Mouse (Mus musculus): ENCODE data around the gene Bhlhb9. TPM values are rescaled to one million over a fixed set of nuclear protein-coding genes. Genes with fewer than 3 reads are reported as not detected.

Bhlhb9 gene
- polyA plus RNA-seq (2012; rRNA removed; ENCODE audit: low replicate concordance), result 2.3 and 8.1 TPM in 2 replicates

GRCm38 (mm10) chrX:135797212-135797644 lies at the start of gene Bhlhb9:
TSS of gene Bhlhb9 (plus strand) at chrX:135797594.

GRCm38 (mm10) chrX:135838521-135839360 lies 41.3 kb downstream of the Bhlhb9 start, which contains the start of gene Gprasp2:
TSS of gene Gprasp2 (plus strand) at chrX:135839034.

Other genes starting within 250 kb of the Bhlhb9 start
- not detected in 2 replicates for gene Nxf7, start 198.8 kb upstream of the Bhlhb9 start, polyA plus RNA-seq (2012; rRNA removed; ENCODE audit: low replicate concordance)
- not detected in 2 replicates for gene Prame, start 169.9 kb upstream of the Bhlhb9 start, polyA plus RNA-seq (2012; rRNA removed; ENCODE audit: low replicate concordance)
- not detected in 2 replicates for gene Tcp11x2, start 103.8 kb upstream of the Bhlhb9 start, polyA plus RNA-seq (2012; rRNA removed; ENCODE audit: low replicate concordance)
- gene Tmsb15a, start 72.3 kb upstream of the Bhlhb9 start, polyA plus RNA-seq (2012; rRNA removed; ENCODE audit: low replicate concordance), result not detected in 2 replicates
- gene Armcx5, start 54.9 kb upstream of the Bhlhb9 start, polyA plus RNA-seq (2012; rRNA removed; ENCODE audit: low replicate concordance), result 2.1 and 2.5 TPM in 2 replicates
- gene Gprasp1, start 54.9 kb upstream of the Bhlhb9 start, polyA plus RNA-seq (2012; rRNA removed; ENCODE audit: low replicate concordance), result 13.9 and 25.3 TPM in 2 replicates
- gene Gprasp2, start 41.4 kb downstream of the Bhlhb9 start, polyA plus RNA-seq (2012; rRNA removed; ENCODE audit: low replicate concordance), result 1.8 and 12.6 TPM in 2 replicates
- gene Arxes2, start 196.2 kb downstream of the Bhlhb9 start, polyA plus RNA-seq (2012; rRNA removed; ENCODE audit: low replicate concordance), result 33.6 and 54.3 TPM in 2 replicates
- gene Arxes1, start 235.8 kb downstream of the Bhlhb9 start, polyA plus RNA-seq (2012; rRNA removed; ENCODE audit: low replicate concordance), result 7.6 and 15.3 TPM in 2 replicates

All from subcutaneous adipose tissue, adult 2 months (tissue).